Mouse (Mus musculus): ENCODE data around the gene Mcrip1.
"Not testable (repeated sequence)": the region's sequence is repeated elsewhere in the genome, so short reads cannot be mapped to it uniquely, and the experiment has no call there.

The Mcrip1 gene

GRCm38 (mm10) chr11:120549168-120549945 is at the start of gene Mcrip1:
Gene Mcrip1 (minus strand): TSS chr11:120549727.
- peak; percentile 85 for DNase-seq (ENCODE audit: low spot score)

GRCm38 (mm10) chr11:120598990-120599549 is 49.5 kb upstream of the Mcrip1 start:
- no peak for DNase-seq (ENCODE audit: low spot score)

- DNase-seq (ENCODE audit: low spot score) = peak; percentile 89
Observed at GRCm38 (mm10) chr11:120598283-120598989, 48.9 kb upstream of the Mcrip1 start, which contains the start of the genes Alyref and Anapc11. Gene Alyref (minus strand): TSS chr11:120598365. Gene Anapc11 (plus strand): TSS chr11:120598421.

GRCm38 (mm10) chr11:120597240-120598235 is 48.0 kb upstream of the Mcrip1 start:
- DNase-seq (ENCODE audit: low spot score) = no peak

- no peak for DNase-seq (ENCODE audit: low spot score)
Observed at GRCm38 (mm10) chr11:120588531-120588930, 39.0 kb upstream of the Mcrip1 start.

- no peak for DNase-seq (ENCODE audit: low spot score)
Observed at GRCm38 (mm10) chr11:120583937-120584336, 34.4 kb upstream of the Mcrip1 start.

- DNase-seq (ENCODE audit: low spot score) = not testable (repeated sequence)
Observed at GRCm38 (mm10) chr11:120582982-120583293, 33.4 kb upstream of the Mcrip1 start.

GRCm38 (mm10) chr11:120582268-120582981 is 32.9 kb upstream of the Mcrip1 start:
- peak; percentile 43 for DNase-seq (ENCODE audit: low spot score)

GRCm38 (mm10) chr11:120581490-120582267 is 32.2 kb upstream of the Mcrip1 start, which contains the start of gene Arhgdia:
Gene Arhgdia (minus strand): TSS chr11:120581624.
- DNase-seq (ENCODE audit: low spot score) = peak; percentile 83

GRCm38 (mm10) chr11:120580871-120581331 is 31.4 kb upstream of the Mcrip1 start:
- DNase-seq (ENCODE audit: low spot score) = peak; percentile 51

GRCm38 (mm10) chr11:120580190-120580589 is 30.7 kb upstream of the Mcrip1 start:
- DNase-seq (ENCODE audit: low spot score) = no peak

GRCm38 (mm10) chr11:120579316-120580107 is 30.0 kb upstream of the Mcrip1 start:
- peak; percentile 73 for DNase-seq (ENCODE audit: low spot score)

GRCm38 (mm10) chr11:120578694-120579243 is 29.2 kb upstream of the Mcrip1 start:
- no peak for DNase-seq (ENCODE audit: low spot score)

GRCm38 (mm10) chr11:120578024-120578693 is 28.6 kb upstream of the Mcrip1 start:
- no peak for DNase-seq (ENCODE audit: low spot score)

- no peak for DNase-seq (ENCODE audit: low spot score)
Observed at GRCm38 (mm10) chr11:120577211-120578023, 27.9 kb upstream of the Mcrip1 start.

- no peak for DNase-seq (ENCODE audit: low spot score)
Observed at GRCm38 (mm10) chr11:120576365-120576981, 26.9 kb upstream of the Mcrip1 start.

- no peak for DNase-seq (ENCODE audit: low spot score)
Observed at GRCm38 (mm10) chr11:120575940-120576339, 26.4 kb upstream of the Mcrip1 start.

Measured in spleen, adult 12 weeks (tissue).